Mouse (Mus musculus) urinary bladder, postnatal 4 days (tissue): Measurements from ENCODE around the gene Zfp952.
"Not testable (repeated sequence)": the region's sequence is repeated elsewhere in the genome, so short reads cannot be mapped to it uniquely, and the experiment has no call there.

ENCODE experiments used
- DNase-seq, 2 experiments: peaks; one replicate each; pipeline ENCODE4 v3.0.0; 2021 to 2022; ENCODE audit warnings: low spot score in 2 of 2

The Zfp952 gene

GRCm38 (mm10) chr17:32992699-32993474 is at the start of gene Zfp952:
Zfp952 (plus strand) TSS chr17:32993129.
- DNase-seq: peak; percentile 71 to 82

GRCm38 (mm10) chr17:32943661-32944060 is 49.3 kb upstream of the Zfp952 start:
- DNase-seq: no peak

GRCm38 (mm10) chr17:32944402-32945035 is 48.4 kb upstream of the Zfp952 start:
- DNase-seq: no peak

GRCm38 (mm10) chr17:32946716-32947115 is 46.2 kb upstream of the Zfp952 start:
- no peak for DNase-seq

- DNase-seq: peak; percentile 96 to 100
Observed at GRCm38 (mm10) chr17:32947215-32947914, 45.6 kb upstream of the Zfp952 start, which contains the start of gene Cyp4f13. Cyp4f13 (minus strand) TSS chr17:32947402.

- DNase-seq: no peak
Observed at GRCm38 (mm10) chr17:32950136-32950535, 42.8 kb upstream of the Zfp952 start.

- DNase-seq: no peak
Observed at GRCm38 (mm10) chr17:32951006-32951405, 41.9 kb upstream of the Zfp952 start.

GRCm38 (mm10) chr17:32951441-32951840 is 41.5 kb upstream of the Zfp952 start:
- peak; percentile 68 to 88 for DNase-seq

GRCm38 (mm10) chr17:32965253-32965622 is 27.7 kb upstream of the Zfp952 start:
- DNase-seq: no peak

GRCm38 (mm10) chr17:32965623-32966290 is 27.2 kb upstream of the Zfp952 start, which contains the start of gene Zfp472:
Zfp472 (plus strand) TSS chr17:32965814.
- peak; percentile 83 to 86 for DNase-seq

- DNase-seq: no peak
Observed at GRCm38 (mm10) chr17:32981361-32981760, 11.6 kb upstream of the Zfp952 start.

- DNase-seq: no peak
Observed at GRCm38 (mm10) chr17:32986301-32986700, 6.6 kb upstream of the Zfp952 start.

- no peak for DNase-seq
Observed at GRCm38 (mm10) chr17:32991965-32992698, 797 bp upstream of the Zfp952 start.

GRCm38 (mm10) chr17:32998492-32998891 is 5.6 kb downstream of the Zfp952 start:
- DNase-seq: no peak

GRCm38 (mm10) chr17:33008337-33008736 is 15.4 kb downstream of the Zfp952 start:
- no peak for DNase-seq

GRCm38 (mm10) chr17:33020434-33020833 is 27.5 kb downstream of the Zfp952 start:
- DNase-seq: not testable (repeated sequence)

- DNase-seq: no peak
Observed at GRCm38 (mm10) chr17:33032376-33032775, 39.4 kb downstream of the Zfp952 start.

GRCm38 (mm10) chr17:33032900-33033891 is 40.3 kb downstream of the Zfp952 start, which contains the start of gene Zfp763:
Zfp763 (minus strand) TSS chr17:33033402.
- DNase-seq: peak; percentile 60 to 70
